Mouse (Mus musculus) heart, embryonic 16.5 days (tissue): Measurements from ENCODE around the gene Pold3. TPM values are rescaled to one million over a fixed set of nuclear protein-coding genes. Genes with fewer than 3 reads are reported as not detected.
A peak's percentile ranks its signal among the peaks of the same experiment; 100 is the strongest.

Experiments
- ATAC-seq: fragments of 200-750 bp; cut with Nextera tagmentation; replicated peaks from 2 replicates; pipeline ENCODE4 v1.8.0; 2017; ENCODE audit warnings: moderate number of reproducible peaks; ENCODE audit not compliant: insufficient read depth, low FRiP score; ENCODE audit errors: extremely low read depth
- H3K27ac ChIP-seq: fragments of 300-500 bp; sonication (generic); 2 replicates; pipeline ENCODE4 v1.5.1; 2014; ENCODE audit warnings: mild to moderate bottlenecking, low read length, control low read depth, moderate library complexity
- H3K27me3 ChIP-seq: fragments of 300-500 bp; sonication (generic); 2 replicates; pipeline ENCODE4 v1.6.1; 2014; ENCODE audit warnings: low read length, mixed read lengths; ENCODE audit not compliant: control insufficient read depth, insufficient read depth
- H3K36me3 ChIP-seq: fragments of 300-500 bp; sonication (generic); 2 replicates; pipeline ENCODE4 v1.6.1; 2014; ENCODE audit not compliant: control insufficient read depth, insufficient read depth
- H3K4me1 ChIP-seq: fragments of 300-500 bp; sonication (generic); 2 replicates; pipeline ENCODE4 v1.6.1; 2014; ENCODE audit warnings: low read length, mixed read lengths; ENCODE audit not compliant: control insufficient read depth, insufficient read depth
- H3K4me2 ChIP-seq: fragments of 300-500 bp; sonication (generic); 2 replicates; pipeline ENCODE4 v1.6.1; 2014; ENCODE audit warnings: low read depth, mild to moderate bottlenecking, control low read depth, low read length
- H3K4me3 ChIP-seq: fragments of 300-500 bp; sonication (generic); 2 replicates; pipeline ENCODE4 v1.5.1; 2014; ENCODE audit warnings: mild to moderate bottlenecking, control low read depth, low read length
- H3K9ac ChIP-seq: fragments of 300-500 bp; sonication (generic); 2 replicates; pipeline ENCODE4 v1.6.1; 2014; ENCODE audit warnings: low read length, control low read depth
- H3K9me3 ChIP-seq: fragments of 300-500 bp; sonication (generic); replicated peaks from 2 replicates; pipeline ENCODE4 v1.6.1; 2016; ENCODE audit warnings: low read length; ENCODE audit not compliant: control insufficient read depth
- WGBS: fragments of 180-500 bp; shearing (Covaris S2); extraction: QIAGEN DNeasy Blood & Tissue Kit; methylation state at CpG from one replicate; pipeline ENCODE4 v1.1.7; 2014; 5-methylcytosine and 5-hydroxymethylcytosine counted together
- polyA plus RNA-seq: library from polyadenylated mRNA; unstranded; fragments of >200 nt; fragmentation: Nextera tagmentation; extraction: Ambion mirVana; gene quantifications from 2 replicates; pipeline ENCODE4 v1.2.1, GENCODE M21; 2015

Pold3 gene
- polyA plus RNA-seq, 1 experiment from 2014 or later = 36.6 TPM

- no peak overlapping the region for H3K4me2 ChIP-seq
- no peak overlapping the region for H3K9ac ChIP-seq
- H3K27ac ChIP-seq = no peak overlapping the region
- H3K4me1 ChIP-seq = peaks cover 2% of the 10 kb centered on the region; the same call in 1 of the 2 replicates
- H3K4me3 ChIP-seq = no peak overlapping the region
- ATAC-seq = no peak
- 77% methylated on average over 2 of the region's 2 CpGs for WGBS
- H3K27me3 ChIP-seq = no peaks in the 10 kb centered on the region
- 0 out of 2 replicates have a peak, but pooled peaks cover 2% of the 10 kb centered on the region for H3K9me3 ChIP-seq
- no peaks in the 10 kb centered on the region for H3K36me3 ChIP-seq
These were observed 2.8 kb upstream of the Pold3 start for GRCm38 (mm10) chr7:100124211-100124610.

DNA sequence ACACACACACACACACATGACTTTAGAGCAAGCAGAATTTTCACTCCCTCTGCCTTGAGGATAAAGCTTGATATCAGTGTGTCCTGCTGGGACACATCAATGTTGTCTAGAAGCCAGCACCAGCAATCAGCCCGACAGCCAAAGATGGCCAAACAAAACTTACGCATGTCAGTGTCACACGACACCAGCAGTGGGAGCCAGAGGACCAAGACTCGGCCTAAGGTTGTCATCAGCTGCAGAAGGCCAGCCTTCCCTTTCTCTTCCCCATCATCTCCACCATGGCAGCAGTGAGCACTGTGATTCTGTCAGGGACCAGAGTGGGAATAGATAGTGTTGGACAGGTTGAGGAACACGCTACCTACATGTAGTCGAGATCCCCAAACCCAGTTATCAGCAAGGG, 2.1 kb upstream of the Pold3 start:
- no peak overlapping the region for H3K27ac ChIP-seq
- H3K36me3 ChIP-seq = peaks cover 1% of the 10 kb centered on the region; the same call in 1 of the 2 replicates
- H3K9ac ChIP-seq = no peak overlapping the region
- 0 out of 2 replicates have a peak, but pooled peaks cover 2% of the 10 kb centered on the region for H3K9me3 ChIP-seq
- no peak overlapping the region for H3K4me2 ChIP-seq
- WGBS = 45% methylated on average over 6 of the region's 6 CpGs
- no peak for ATAC-seq
- peaks cover 2% of the 10 kb centered on the region; the same call in 1 of the 2 replicates for H3K4me1 ChIP-seq
- no peaks in the 10 kb centered on the region for H3K27me3 ChIP-seq
- H3K4me3 ChIP-seq = no peak overlapping the region

GRCm38 (mm10) chr7:100120791-100121261, 539 bp downstream of the Pold3 start:
- peak; percentile 44 for ATAC-seq
- under 1% methylated on average over 25 of the region's 25 CpGs for WGBS
- peak overlapping the region; percentile 66 for H3K4me2 ChIP-seq

GRCm38 (mm10) chr7:100114279-100114678, 7.1 kb downstream of the Pold3 start:
- H3K4me2 ChIP-seq = no peak overlapping the region
- H3K36me3 ChIP-seq = peaks cover 22% of the 10 kb centered on the region
- no peaks in the 10 kb centered on the region for H3K9me3 ChIP-seq
- 88% methylated on average over 6 of the region's 6 CpGs for whole genome bisulfite sequencing
- no peak overlapping the region for H3K4me3 ChIP-seq
- H3K27me3 ChIP-seq = no peaks in the 10 kb centered on the region
- H3K27ac ChIP-seq = no peak overlapping the region
- H3K4me1 ChIP-seq = no peaks in the 10 kb centered on the region
- ATAC-seq = no peak
- H3K9ac ChIP-seq = no peak overlapping the region

More at GRCm38 (mm10) chr7:100120791-100121261, 539 bp downstream of the Pold3 start:
- Histone ChIP-seq H3K4me3 (peak overlapping the region; percentile 94), H3K4me1 (peaks cover 2% of the 10 kb centered on the region; the same call in 1 of the 2 replicates), H3K27me3 (no peaks in the 10 kb centered on the region), H3K36me3 (peaks cover 7% of the 10 kb centered on the region), H3K9me3 (no peaks in the 10 kb centered on the region), H3K9ac (peak overlapping the region; percentile 93), H3K27ac (peak overlapping the region; percentile 86)

- no peaks in the 10 kb centered on the region for H3K4me1 ChIP-seq
These were observed 7.5 kb downstream of the Pold3 start for GRCm38 (mm10) chr7:100113821-100114220.

GRCm38 (mm10) chr7:100111506-100111905, 9.9 kb downstream of the Pold3 start:
- H3K4me1 ChIP-seq = no peaks in the 10 kb centered on the region
- H3K4me2 ChIP-seq = no peak overlapping the region
- H3K36me3 ChIP-seq = peaks cover 23% of the 10 kb centered on the region
- no peaks in the 10 kb centered on the region for H3K27me3 ChIP-seq
- H3K9ac ChIP-seq = no peak overlapping the region
- ATAC-seq = no peak
- H3K9me3 ChIP-seq = no peaks in the 10 kb centered on the region
- no peak overlapping the region for H3K4me3 ChIP-seq
- 75% methylated on average over 10 of the region's 10 CpGs for WGBS
- H3K27ac ChIP-seq = no peak overlapping the region

More at GRCm38 (mm10) chr7:100113821-100114220, 7.5 kb downstream of the Pold3 start:
- no peak overlapping the region for H3K4me2 ChIP-seq
- H3K9me3 ChIP-seq = no peaks in the 10 kb centered on the region
- H3K27me3 ChIP-seq = no peaks in the 10 kb centered on the region
- no peak overlapping the region for H3K9ac ChIP-seq
- no peak for ATAC-seq
- no peak overlapping the region for H3K4me3 ChIP-seq
- no peak overlapping the region for H3K27ac ChIP-seq
- H3K36me3 ChIP-seq = peaks cover 24% of the 10 kb centered on the region
- 75% methylated on average over 7 of the region's 7 CpGs for WGBS

DNA sequence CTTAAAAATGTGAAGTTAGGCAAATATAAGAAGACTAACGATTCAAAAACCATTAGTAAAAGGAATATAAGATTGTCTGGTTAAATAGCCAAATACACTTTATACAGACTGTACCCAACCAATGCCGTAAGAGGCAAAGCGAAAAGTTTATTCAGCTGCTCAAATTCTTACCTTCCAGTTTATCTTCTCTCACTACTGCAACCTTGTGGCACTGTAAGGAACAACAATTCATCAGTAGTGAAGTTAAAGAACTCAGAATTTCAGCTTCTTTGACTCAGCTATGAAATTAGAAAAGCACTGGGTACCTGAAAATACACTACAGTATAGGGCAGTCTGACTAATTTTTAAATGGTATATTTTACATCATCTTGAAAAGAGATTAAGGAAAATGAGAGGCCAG, 13.0 kb downstream of the Pold3 start:
- Histone ChIP-seq H3K9me3 (no peaks in the 10 kb centered on the region), H3K4me2 (no peak overlapping the region), H3K9ac (no peak overlapping the region), H3K27ac (no peak overlapping the region), H3K4me1 (no peaks in the 10 kb centered on the region), H3K36me3 (peaks cover 39% of the 10 kb centered on the region), H3K27me3 (no peaks in the 10 kb centered on the region), H3K4me3 (no peak overlapping the region)
- WGBS = 62% methylated on average over 3 of the region's 3 CpGs
- ATAC-seq = no peak

DNA sequence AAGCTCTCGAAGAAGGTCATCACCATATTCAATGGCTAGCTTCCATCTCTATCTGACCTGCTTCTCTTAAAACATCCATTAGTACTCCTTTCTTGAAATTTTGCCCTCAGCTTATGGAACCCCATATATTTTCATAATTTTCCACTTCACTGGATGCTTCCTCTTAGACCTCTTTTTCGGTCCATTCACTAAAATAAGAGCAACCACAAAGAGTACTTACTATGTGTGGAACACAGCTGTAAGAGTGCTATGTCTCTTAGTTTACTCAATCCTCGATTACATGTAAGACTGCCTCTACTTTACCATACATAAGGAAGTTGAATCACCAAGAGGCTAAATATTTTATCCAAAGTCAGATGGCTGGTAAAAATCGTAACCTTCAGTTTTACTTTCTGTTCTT, 16.7 kb downstream of the Pold3 start:
- Histone ChIP-seq H3K4me2 (no peak overlapping the region), H3K36me3 (peaks cover 42% of the 10 kb centered on the region), H3K9ac (no peak overlapping the region), H3K4me1 (no peaks in the 10 kb centered on the region), H3K9me3 (no peaks in the 10 kb centered on the region), H3K27ac (no peak overlapping the region), H3K4me3 (no peak overlapping the region), H3K27me3 (no peaks in the 10 kb centered on the region)
- no peak for ATAC-seq
- 93% methylated on average over 4 of the region's 4 CpGs for WGBS

GRCm38 (mm10) chr7:100100031-100100595, 21.3 kb downstream of the Pold3 start:
- Histone ChIP-seq H3K9me3 (no peaks in the 10 kb centered on the region), H3K27ac (no peak overlapping the region), H3K36me3 (peaks cover 43% of the 10 kb centered on the region), H3K4me1 (no peaks in the 10 kb centered on the region), H3K27me3 (no peaks in the 10 kb centered on the region), H3K4me2 (no peak overlapping the region), H3K9ac (no peak overlapping the region), H3K4me3 (no peak overlapping the region)
- no peak for ATAC-seq
- 86% methylated on average over 5 of the region's 5 CpGs for WGBS
